Mouse (Mus musculus) kidney, postnatal 0 days (tissue): ENCODE results near the gene Taz. TPM values are rescaled to one million over a fixed set of nuclear protein-coding genes. Genes with fewer than 3 reads are reported as not detected.
A peak's percentile ranks its signal among the peaks of the same experiment; 100 is the strongest.

Experiments
- ATAC-seq: fragments of 200-750 bp; cut with Nextera tagmentation; replicated peaks from 2 replicates; pipeline ENCODE4 v1.8.0; 2017; ENCODE audit warnings: low read depth, moderate number of reproducible peaks, moderate TSS enrichment, moderate library complexity; ENCODE audit not compliant: low FRiP score
- DNase-seq: peaks from one replicate; pipeline ENCODE4 v3.0.0-alpha.2; 2016; ENCODE audit warnings: low spot score
- H3K27ac ChIP-seq: fragments of 300-500 bp; sonication (generic); 2 replicates; pipeline ENCODE4 v1.5.1; 2014; ENCODE audit warnings: mild to moderate bottlenecking
- H3K27me3 ChIP-seq: fragments of 300-500 bp; sonication (generic); 2 replicates; pipeline ENCODE4 v1.6.1; 2014; ENCODE audit warnings: low read length, mixed read lengths; ENCODE audit not compliant: insufficient read depth
- H3K36me3 ChIP-seq: fragments of 300-500 bp; sonication (generic); 2 replicates; pipeline ENCODE4 v1.6.1; 2014; ENCODE audit warnings: low read length, mixed read lengths; ENCODE audit not compliant: insufficient read depth
- H3K4me1 ChIP-seq: fragments of 300-500 bp; sonication (generic); replicated peaks from 2 replicates; pipeline ENCODE4 v1.6.1; 2014; ENCODE audit warnings: antibody characterized with exemption, low read length, mixed read lengths; ENCODE audit not compliant: insufficient read depth
- H3K4me2 ChIP-seq: fragments of 300-500 bp; sonication (generic); 2 replicates; pipeline ENCODE4 v1.6.1; 2014; ENCODE audit warnings: mild to moderate bottlenecking, low read length, moderate library complexity, mixed read lengths
- H3K4me3 ChIP-seq: fragments of 300-500 bp; sonication (generic); replicated peaks from 2 replicates; pipeline ENCODE4 v1.5.1; 2014; ENCODE audit warnings: low read depth, low read length
- H3K9ac ChIP-seq: fragments of 300-500 bp; sonication (generic); 2 replicates; pipeline ENCODE4 v1.6.1; 2014; ENCODE audit warnings: low read depth, low read length
- H3K9me3 ChIP-seq: fragments of 300-500 bp; sonication (generic); replicated peaks from 2 replicates; pipeline ENCODE4 v1.6.1; 2016; ENCODE audit warnings: low read length, inconsistent platforms, mixed read lengths
- CTCF ChIP-seq: IDR thresholded peaks from 2 replicates; pipeline ENCODE4 v1.5.1; 2016; ENCODE audit warnings: antibody characterized with exemption, low read depth, mild to moderate bottlenecking, moderate library complexity
- WGBS: fragments of 180-500 bp; shearing (Covaris S2); extraction: QIAGEN DNeasy Blood & Tissue Kit; methylation state at CpG from one replicate; pipeline ENCODE4 v1.1.7; 2014; 5-methylcytosine and 5-hydroxymethylcytosine counted together
- polyA plus RNA-seq: library from polyadenylated mRNA; unstranded; fragments of >200 nt; fragmentation: Nextera tagmentation; extraction: Ambion mirVana; gene quantifications from 2 replicates; pipeline ENCODE4 v1.2.1, GENCODE M21; 2015

Taz gene
- polyA plus RNA-seq, 1 experiment from 2014 or later: 91.1 TPM

DNA sequence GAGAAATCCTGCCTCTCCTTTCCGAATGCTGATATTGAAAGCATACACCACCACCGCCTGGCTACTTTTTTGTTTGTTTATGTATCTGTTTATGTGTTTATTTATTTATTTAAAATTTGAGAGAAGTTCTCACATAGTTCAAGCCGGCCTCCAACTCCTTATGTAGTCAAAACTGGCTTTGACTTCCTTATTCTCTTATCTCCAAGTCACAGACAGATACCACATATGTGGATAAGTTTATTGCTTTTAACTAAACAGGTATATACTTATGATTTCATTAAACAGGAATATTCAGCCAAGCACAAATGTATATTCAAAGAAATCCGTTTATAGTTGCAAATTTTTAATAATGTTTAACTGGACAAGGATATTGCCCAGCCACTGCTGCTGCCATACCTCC, 11.7 kb downstream of the Taz start:
- H3K9me3 ChIP-seq: no peaks in the 10 kb centered on the region
- H3K4me1 ChIP-seq: no peaks in the 10 kb centered on the region
- no peak for TF ChIP-seq CTCF
- WGBS: 78% methylated on average over 4 of the region's 4 CpGs
- no peak overlapping the region for H3K9ac ChIP-seq
- no peaks in the 10 kb centered on the region for H3K27me3 ChIP-seq
- ATAC-seq: no peak
- no peak overlapping the region for H3K27ac ChIP-seq
- H3K4me3 ChIP-seq: no peak overlapping the region
- no peak for DNase-seq
- no peak overlapping the region for H3K4me2 ChIP-seq
- no peaks in the 10 kb centered on the region for H3K36me3 ChIP-seq

DNA sequence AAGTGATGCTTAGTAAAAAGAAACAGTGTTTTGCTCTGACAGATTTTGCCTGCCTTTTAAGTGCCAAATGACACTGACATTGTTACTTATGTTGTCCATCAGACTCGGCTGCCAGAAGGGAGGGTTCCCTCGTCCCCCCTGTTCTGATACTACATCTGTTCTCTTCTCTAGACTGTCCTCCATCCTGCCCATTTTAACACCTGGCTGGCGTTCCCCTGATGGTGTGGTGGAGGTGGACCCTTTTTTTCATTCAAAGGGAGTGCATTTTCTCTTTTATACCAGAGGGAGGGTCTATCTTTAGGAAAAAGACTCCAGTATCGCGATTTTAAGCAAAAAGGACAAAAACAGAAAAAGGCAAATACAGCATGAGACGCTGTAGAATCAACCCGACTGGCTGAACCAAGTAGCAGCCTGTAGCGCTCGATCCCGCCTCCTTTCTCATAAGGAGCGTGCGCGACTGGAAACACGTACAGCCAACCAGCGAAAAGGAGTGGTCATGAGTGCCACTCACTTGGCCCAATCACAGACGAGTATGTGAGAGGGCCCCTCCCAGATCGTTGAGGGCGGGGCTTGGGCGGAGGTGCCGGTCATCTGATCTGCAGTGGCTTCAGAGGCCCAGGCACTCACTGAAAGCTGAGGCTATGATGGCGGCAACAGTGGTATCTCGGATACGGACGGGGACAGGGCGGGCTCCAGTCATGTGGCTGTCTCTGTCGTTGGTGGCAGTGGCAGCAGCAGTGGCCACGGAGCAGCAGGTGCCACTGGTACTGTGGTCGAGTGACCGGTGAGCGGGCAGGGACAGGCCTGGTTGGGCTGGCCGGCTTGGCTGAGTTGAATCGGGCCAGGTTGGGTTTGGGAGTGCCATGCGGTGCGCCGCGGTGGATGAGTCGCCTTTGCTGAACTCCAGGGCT, 15.1 kb downstream of the Taz start, which contains the start of gene Atp6ap1:
Gene Atp6ap1, plus strand, starts transcription at position 560 of the 911 bp plus-strand sequence.
- peak; percentile 99 for ATAC-seq
- TF ChIP-seq CTCF: no peak
- H3K4me2 ChIP-seq: peak within 1 kb of the TSS; percentile 62
- peak within 1 kb of the TSS; percentile 55 for H3K4me3 ChIP-seq
- 24% methylated on average over 37 of the region's 37 CpGs for WGBS
- H3K27me3 ChIP-seq: no peaks in the 10 kb centered on the region
- peaks cover 8% of the 10 kb centered on the region; the same call in 1 of the 2 replicates for H3K36me3 ChIP-seq
- peak within 1 kb of the TSS; percentile 70 for H3K27ac ChIP-seq
- peak; percentile 94 for DNase-seq
- H3K4me1 ChIP-seq: no peaks in the 10 kb centered on the region
- peak within 1 kb of the TSS; percentile 67 for H3K9ac ChIP-seq
- no peaks in the 10 kb centered on the region for H3K9me3 ChIP-seq

DNA sequence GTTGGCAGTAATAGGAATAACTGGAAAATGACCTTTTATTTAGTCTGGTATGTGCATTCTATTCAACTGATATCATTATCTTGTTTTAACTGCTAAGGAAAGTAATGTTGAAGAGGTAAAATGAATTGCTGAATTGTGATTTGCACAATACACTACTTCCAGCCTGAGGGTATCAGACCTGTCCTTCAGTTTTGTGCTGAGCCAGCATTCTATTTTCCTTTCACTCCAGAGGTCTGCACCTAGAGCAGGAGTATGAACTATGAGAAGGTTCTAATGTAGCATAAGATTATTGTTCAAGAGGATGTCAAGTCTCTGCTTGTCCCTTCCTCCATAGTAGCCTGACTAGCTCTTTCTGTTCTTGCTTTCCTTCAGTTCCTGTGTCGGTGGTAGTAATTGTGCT, 16.6 kb downstream of the Taz start:
- H3K4me1 ChIP-seq: no peaks in the 10 kb centered on the region
- H3K9ac ChIP-seq: no peak overlapping the region
- H3K9me3 ChIP-seq: no peaks in the 10 kb centered on the region
- no peak overlapping the region for H3K4me3 ChIP-seq
- DNase-seq: no peak
- H3K36me3 ChIP-seq: peaks cover 9% of the 10 kb centered on the region; the same call in 1 of the 2 replicates
- 75% methylated on average over 1 of the region's 1 CpGs for WGBS
- no peak overlapping the region for H3K27ac ChIP-seq
- no peak for ATAC-seq
- H3K27me3 ChIP-seq: no peaks in the 10 kb centered on the region
- H3K4me2 ChIP-seq: no peak overlapping the region
- TF ChIP-seq CTCF: no peak

DNA sequence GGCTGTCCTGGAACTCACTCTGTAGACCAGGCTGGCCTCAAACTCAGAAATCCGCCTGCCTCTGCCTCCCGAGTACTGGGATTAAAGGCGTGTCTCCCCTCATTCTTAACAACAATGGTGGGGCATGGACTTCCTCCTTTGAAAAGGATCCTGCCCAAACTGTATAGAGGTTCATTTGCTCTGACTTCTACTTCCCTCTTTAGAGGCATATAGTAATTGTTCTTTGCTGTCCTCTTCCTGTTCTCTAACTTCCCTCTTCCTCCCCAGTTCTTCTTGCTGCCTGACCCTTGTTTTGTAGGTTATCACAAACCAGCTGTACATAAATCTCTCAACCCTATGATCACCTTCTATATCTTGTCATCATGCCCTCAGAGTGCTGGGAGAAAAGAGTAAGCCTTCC, 18.0 kb downstream of the Taz start:
- Histone ChIP-seq H3K4me2 (no peak overlapping the region), H3K4me3 (no peak overlapping the region), H3K36me3 (peaks cover 13% of the 10 kb centered on the region; the same call in 1 of the 2 replicates), H3K9ac (no peak overlapping the region), H3K4me1 (no peaks in the 10 kb centered on the region), H3K27me3 (no peaks in the 10 kb centered on the region), H3K27ac (no peak overlapping the region), H3K9me3 (no peaks in the 10 kb centered on the region)
- WGBS: 85% methylated on average over 3 of the region's 3 CpGs
- ATAC-seq (no peak), DNase-seq (no peak)
- no peak for TF ChIP-seq CTCF

GRCm38 (mm10) chrX:74304867-74305700, 23.4 kb downstream of the Taz start, which contains the start of gene Gdi1:
Gene Gdi1, plus strand, starts transcription at chrX:74304998.
- Histone ChIP-seq H3K9me3 (no peaks in the 10 kb centered on the region), H3K36me3 (peaks cover 26% of the 10 kb centered on the region; the same call in 1 of the 2 replicates), H3K4me2 (peak within 1 kb of the TSS; percentile 60), H3K27me3 (no peaks in the 10 kb centered on the region), H3K27ac (peak within 1 kb of the TSS; percentile 89), H3K9ac (peak within 1 kb of the TSS; percentile 74), H3K4me1 (no peaks in the 10 kb centered on the region), H3K4me3 (peak within 1 kb of the TSS; percentile 56)
- TF ChIP-seq CTCF: peak; percentile 47
- ATAC-seq (peak; percentile 76), DNase-seq (peak; percentile 76)
- WGBS: 22% methylated on average over 41 of the region's 41 CpGs
